Mouse (Mus musculus) heart, postnatal 36 days (tissue): ENCODE measurements around the gene Ankfy1. TPM values are rescaled to one million over a fixed set of nuclear protein-coding genes. Genes with fewer than 3 reads are reported as not detected.

Source experiments
- DNase-seq, 2 experiments: peaks; one replicate each; pipeline ENCODE4 v3.0.0; 2021 to 2022
- intact Hi-C: fragments of 180-260 bp; cut with DNase I; formaldehyde crosslinking; loops from one replicate; pipeline ENCODE4 v1.15.1; 2025
- total RNA-seq, 2 experiments: library from RNA; stranded (reverse); gene quantifications; 2 replicates each; pipeline ENCODE4 v1.2.3; 2021

Ankfy1 gene
- total RNA-seq, 2 experiments from 2014 or later, result 16.8 to 19.1 TPM

DNA sequence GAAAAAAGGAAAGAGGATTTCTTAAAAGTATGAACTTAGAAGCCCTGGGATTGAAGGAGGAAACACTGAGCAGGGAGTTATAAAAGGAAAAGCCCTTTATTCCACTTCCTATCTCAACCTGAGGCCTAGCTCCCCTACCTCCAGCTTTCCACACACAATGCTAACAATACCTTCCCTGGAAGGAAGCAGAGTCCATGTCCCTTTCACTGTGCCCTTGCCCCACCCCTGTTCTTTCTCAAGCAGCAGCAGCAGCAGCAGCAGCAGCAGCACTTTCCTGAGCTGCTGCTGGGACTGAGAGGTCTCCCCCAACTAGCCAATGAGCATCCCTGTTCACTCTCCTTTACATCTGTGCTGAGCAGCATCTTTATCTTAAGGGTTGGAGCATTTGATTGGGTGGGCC, 89.2 kb downstream of the Ankfy1 start:
- no peak for DNase-seq
- intact Hi-C loops, result no loop called here

DNA sequence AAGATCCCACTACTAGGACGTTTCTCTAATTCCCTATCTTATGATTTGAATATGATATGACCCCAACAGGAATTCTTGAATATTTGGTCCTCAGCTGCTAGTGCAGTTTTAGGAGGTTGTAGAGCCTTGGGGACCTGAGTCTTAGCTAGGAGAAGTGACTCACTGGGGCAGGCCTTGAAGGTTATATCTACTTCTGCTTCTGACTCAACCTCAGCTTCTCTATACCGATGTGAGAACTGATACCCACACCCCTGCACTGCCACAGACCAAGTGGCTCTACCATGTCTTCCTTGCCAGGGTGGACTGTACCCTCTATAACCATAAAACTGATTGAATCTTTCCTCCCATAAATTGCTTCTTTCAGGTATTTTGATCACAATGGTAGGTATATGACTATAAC, 92.3 kb downstream of the Ankfy1 start:
- intact Hi-C loops, result no loop called here
- no peak for DNase-seq

DNA sequence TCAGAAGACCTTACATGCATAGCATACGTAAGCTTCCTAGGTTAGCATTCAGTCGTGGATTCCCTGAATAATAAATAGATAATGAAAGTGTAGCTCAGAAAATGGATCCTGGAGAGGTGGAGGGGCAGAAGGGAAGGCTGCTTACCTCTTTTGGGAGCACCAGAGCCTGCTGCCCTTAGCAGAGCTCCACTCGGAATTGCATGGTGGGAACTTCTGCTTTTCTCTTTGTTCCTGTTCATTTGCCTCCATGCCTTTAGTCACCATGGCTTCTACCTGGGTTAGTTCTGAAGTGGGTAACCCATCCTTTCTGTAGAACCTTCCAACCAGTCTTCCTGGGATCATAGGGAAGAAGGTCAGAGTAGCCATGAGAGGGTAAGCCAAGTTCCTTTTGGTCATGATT, 92.7 kb downstream of the Ankfy1 start:
- intact Hi-C loops, result no loop called here
- DNase-seq, result no peak

DNA sequence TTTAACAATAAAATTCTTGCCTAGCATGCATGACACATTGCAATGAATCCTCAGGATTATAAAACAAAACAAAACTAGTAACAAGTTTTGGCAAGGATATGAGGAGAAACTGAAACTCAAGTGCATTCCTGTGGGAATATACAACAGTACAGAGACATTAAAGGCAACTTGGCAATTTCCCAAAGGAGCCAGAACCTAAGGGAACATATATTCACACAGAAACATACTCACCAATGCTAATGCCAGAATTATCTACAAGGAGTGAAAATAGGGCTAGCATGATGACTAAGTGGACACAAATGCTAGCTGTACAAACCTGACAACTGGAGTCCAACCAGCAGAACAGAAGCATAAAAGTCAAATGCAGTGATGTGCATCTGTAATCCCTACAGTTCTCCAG, 102.2 kb downstream of the Ankfy1 start:
- DNase-seq, result no peak
- intact Hi-C loops, result loop anchor here (10.0 kb wide), 1 partner anchor 587 kb away; the partner anchor contains the start of genes 4933427D14Rik, Gm43951 and Txndc17

DNA sequence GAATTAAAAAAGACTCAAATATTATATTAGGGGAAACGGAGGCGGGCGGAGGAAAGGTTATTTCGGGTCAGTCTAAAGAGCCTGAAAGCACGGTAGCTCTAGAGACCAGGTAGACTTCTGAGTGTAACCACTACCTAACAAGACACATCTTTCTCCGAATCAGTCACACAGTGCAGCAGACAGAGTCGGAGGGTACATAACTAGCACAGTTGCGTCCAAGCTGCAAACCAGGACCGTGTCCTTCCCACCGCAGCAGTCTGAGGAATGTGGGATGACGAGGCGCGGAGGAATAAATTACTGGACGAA, 105.3 kb downstream of the Ankfy1 start:
- intact Hi-C loops, result loop anchor here (5.0 to 10.0 kb wide), 2 partner anchors 188 to 590 kb away; partner anchors contain the start of genes 4933427D14Rik, Gm43951, Txndc17 and Ube2g1

DNA sequence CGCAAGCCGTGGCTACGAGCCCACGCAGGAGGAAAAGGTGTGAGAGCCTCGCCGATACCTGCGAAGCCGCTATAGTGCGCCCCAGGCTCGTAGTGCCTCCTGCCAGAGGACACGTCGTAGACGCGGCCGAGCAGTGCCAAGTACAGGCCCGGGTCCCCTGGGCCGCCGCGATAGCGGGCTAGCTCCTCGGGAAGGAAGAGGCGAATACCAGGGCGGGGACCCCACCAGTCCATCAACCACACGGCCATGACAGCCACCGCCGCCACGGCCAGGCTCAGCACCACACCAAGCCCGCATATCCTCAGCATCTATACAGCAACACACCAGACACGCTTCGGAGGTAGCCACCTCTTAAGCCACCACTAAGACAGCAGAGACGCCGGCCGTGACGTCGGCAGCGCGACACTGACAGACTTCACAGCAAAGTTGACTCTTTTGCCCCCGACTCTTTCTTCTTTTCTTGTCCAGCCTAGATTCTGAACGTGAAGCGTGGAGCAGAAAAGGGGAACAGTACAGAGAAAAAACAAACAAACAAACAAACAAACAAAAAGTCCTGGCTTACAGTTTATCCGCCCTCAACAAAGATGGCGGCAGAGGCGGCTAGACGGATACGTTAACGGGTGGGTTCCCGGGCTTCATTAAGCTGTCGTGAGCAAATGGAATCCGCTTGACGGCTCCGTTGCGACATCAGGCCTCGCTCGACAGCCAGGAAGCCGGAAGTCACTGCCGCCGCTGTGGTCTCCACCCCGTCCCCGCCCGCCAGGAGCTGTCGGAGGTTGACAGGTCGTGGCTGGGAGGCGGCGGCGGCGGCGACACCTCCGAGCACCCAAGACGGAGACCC, 105.9 kb downstream of the Ankfy1 start, which contains the start of the genes Cyb5d2 and Zzef1:
Cyb5d2 (minus strand) TSS at position 688 of the 841 bp plus-strand sequence.
Zzef1 (plus strand) TSS at position 772 of the 841 bp plus-strand sequence.
- DNase-seq, result peak; percentile 90 to 91
- intact Hi-C loops, result loop anchor here (5.0 to 10.0 kb wide), 2 partner anchors 188 to 591 kb away; partner anchors contain the start of genes 4933427D14Rik, Gm43951, Txndc17 and Ube2g1

More for the DNA sequence above, 105.3 kb downstream of the Ankfy1 start:
- DNase-seq, result no peak

DNA sequence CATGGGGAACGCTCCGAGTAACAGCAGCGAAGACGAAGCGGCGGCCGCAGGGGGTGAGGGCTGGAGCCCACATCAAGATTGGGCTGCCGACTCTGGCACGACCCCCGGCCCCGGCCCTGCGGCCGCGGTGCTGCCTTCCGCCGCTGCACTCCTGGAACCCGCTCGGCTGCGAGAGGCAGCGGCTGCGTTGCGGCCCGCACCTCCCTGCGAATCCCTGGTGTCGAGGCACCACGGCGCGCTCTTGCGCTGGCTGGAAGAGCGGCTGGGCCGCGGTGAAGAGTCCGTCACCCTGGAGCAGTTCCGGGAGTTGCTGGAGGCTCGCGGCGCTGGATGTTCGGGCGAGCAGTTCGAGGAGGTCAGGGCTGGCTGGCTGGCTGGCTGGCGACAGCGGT, 106.5 kb downstream of the Ankfy1 start:
- intact Hi-C loops, result loop anchor here (5.0 to 10.0 kb wide), 2 partner anchors 189 to 591 kb away; partner anchors contain the start of genes 4933427D14Rik, Gm43951, Txndc17 and Ube2g1
- DNase-seq, result no peak

DNA sequence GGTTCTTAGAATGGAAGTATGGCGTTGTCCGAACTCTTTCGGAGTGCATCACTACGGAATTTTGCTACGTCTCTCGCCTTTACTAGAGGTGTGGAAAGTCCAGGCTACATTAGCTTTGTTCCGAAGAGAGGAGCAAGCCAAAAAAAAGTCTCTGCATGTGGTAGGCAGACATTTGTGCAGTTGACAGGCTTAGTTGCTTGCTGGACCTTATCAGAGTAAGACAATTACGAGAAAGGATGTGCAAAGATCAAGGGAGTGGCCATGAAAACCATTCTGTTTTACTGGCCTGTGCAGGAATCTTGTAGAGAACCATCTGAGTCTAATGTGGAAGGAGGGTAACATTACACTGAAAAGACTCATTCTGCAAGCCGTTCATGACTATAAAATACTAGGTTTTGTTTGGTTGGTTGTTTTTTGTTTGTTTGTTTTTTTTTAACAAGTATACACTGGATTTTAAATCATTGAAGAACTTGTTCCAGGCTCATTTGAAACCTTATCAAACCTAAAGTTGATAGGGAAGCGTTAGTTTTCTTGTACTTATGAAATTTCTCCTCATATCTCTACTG, 107.0 kb downstream of the Ankfy1 start:
- no peak for DNase-seq
- intact Hi-C loops, result loop anchor here (5.0 to 10.0 kb wide), 2 partner anchors 190 to 592 kb away; partner anchors contain the start of genes 4933427D14Rik, Gm43951, Txndc17 and Ube2g1

DNA sequence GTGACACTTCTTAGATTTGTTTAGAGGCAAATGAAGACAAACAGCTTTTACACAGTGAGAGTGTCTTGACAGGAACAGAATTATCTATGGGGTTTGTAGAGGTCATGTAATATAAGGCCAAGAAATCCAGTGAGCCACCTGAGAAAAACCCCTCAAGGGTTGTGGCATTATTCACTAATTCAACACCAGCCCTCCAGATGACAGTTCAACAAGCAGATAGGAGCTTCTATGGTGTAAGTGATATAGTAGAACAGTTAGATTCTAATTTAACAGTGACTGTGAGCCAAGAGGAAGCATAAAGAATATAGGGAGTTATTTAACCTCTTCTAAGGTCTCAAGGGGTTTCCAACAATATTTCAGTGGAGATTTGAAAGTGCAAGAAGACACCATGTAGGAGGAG, 108.3 kb downstream of the Ankfy1 start:
- intact Hi-C loops, result loop anchor here (5.0 to 10.0 kb wide), 2 partner anchors 191 to 593 kb away; partner anchors contain the start of genes 4933427D14Rik, Gm43951, Txndc17 and Ube2g1
- no peak for DNase-seq

DNA sequence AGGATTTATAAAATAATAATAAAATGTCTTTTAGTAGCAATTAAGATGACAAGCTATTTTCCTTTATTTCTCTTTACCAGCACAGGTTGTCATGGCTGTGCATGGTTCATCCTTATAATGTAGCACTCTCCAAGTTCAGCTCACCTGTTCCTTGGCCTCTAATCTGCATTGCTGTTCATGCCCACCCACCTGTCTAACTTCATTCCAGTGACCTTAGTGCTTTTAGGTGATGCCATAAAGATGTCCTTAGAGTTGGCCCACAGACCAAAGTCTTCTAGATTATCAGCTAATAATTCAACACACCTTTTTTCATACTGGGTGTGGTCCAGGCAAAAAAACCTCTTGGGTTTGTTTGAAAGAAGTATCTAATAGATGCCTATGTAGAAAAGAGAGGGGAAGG, 111.4 kb downstream of the Ankfy1 start:
- no peak for DNase-seq
- intact Hi-C loops, result no loop called here

DNA sequence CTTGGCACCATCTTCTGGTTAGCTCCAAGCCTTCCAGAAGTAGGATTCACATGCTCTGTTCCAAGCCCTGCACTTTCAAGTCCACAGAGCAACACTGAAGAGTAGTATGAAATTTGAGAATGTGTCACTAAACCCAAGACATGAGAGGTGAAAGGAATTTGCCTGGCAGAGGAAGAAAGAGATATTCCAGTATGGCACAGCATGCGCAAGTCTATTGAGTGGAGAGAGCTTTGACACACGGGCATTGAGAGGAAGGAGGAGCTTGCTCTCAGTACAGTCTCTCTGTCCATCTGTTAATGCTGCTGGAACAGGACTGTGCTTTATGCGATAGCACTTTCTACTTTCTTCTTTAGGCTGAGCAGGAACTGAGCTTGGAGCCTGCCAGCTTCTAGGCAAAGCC, 113.2 kb downstream of the Ankfy1 start:
- intact Hi-C loops, result no loop called here
- no peak for DNase-seq

DNA sequence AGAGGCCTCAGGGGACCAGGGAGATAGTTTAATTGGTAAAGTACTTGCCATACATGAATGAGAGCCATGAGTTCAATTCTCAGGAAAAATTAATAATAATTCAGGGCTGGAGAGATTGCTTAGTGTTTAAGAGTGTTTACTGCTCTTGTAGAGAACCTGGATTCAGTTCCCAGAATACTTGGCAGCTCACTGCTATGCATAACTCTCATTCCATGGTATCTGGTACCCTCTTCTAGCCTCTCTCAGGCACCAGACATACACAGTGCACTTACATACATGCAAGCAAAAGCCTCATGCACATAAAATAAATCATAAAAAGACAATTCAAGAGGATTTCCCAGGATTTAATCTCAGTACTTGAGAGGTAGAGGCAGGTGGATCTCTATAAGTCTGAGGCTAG, 114.8 kb downstream of the Ankfy1 start:
- intact Hi-C loops, result no loop called here
- DNase-seq, result no peak

DNA sequence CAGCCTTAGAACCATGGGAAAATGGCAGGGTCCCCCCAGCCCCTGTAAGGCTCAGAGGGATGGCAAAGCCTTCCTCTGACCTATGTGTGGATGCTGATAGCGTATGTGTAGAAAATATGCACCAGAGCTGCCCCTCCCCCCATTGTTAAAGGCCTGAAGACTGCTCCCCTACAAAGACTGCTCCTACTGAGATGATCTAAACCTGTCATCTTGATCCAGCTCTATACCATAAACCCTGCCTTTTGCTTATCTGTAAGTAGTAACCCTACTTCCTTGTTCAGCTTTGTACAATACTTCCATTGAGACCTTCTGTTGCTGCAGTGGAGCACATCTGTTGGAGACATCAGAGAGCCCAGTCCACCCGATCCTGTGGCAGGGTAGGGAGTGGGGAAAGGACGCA, 115.4 kb downstream of the Ankfy1 start:
- DNase-seq, result no peak
- intact Hi-C loops, result no loop called here

DNA sequence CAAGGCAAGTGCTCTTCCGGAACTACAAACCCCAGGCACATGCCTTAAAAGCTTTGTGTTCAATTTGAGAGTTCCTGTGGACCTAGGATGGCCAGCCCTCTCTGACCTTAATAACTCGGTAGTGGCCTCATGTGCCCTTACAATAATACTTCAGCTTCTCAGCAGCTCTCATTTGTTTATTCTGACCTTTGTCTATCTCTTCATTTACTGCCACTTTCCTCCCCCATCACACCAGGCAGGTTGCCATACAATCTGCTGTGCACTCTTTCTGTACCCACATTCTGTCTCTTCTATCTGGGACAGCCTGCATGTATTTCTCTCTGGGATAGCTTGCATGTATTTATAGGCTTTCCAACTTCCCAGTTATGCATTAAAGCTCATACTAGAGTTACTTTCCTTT, 116.8 kb downstream of the Ankfy1 start:
- intact Hi-C loops, result no loop called here
- DNase-seq, result no peak

DNA sequence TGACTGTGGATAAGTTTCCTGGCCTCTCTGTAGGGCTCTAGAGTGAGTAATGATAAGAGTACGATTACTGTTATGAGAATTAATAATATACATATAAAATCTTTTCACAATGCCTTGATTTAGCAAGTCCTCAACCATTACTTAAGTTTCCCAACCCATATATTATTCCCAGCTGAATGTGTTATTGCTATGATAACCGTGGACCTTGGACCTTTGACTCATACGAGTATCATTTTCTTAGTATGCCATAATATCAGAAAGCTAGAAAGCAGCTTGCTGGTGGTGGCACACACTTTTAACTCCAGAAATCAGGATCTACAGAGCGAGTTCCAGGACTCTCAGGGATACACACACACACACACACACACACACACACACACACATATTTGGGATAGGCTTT, 118.2 kb downstream of the Ankfy1 start:
- intact Hi-C loops, result no loop called here
- DNase-seq, result no peak

DNA sequence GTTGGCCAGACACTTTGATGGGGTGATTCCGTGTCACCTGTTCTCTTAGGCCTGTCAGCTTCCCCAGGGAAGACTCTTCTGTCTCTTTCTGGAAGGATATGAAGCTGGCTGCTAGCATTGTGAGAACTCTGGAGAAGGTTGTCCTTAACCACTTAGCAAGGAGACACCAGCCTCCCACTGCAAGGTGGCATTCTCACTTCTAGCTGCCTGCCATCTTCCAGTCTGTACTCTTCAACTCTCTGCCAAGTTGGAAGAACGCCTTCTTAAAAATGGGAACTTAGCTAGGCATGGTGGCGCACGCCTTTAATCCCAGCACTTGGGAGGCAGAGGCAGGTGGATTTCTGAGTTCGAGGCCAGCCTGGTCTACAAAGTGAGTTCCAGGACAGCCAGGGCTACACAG, 123.9 kb downstream of the Ankfy1 start:
- no peak for DNase-seq
- intact Hi-C loops, result no loop called here

DNA sequence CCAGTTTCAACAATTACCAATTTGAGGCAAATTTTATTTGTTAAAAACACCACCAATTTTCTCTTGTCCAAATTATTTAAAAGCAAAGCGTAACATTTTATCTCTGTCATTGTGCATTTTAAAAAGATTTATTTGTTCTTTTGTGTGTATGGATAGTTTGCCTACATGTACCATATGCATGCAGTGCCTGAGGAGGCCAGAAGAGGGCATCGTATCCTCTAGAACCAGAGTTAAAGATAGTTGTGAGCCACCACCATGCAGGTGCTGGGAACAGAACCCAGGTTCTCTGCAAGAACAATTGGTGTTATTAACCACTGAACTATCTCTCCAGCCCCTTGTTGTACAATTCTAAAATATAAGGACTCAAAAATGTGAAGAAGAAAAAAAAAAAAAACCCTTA, 124.4 kb downstream of the Ankfy1 start:
- no peak for DNase-seq
- intact Hi-C loops, result no loop called here

DNA sequence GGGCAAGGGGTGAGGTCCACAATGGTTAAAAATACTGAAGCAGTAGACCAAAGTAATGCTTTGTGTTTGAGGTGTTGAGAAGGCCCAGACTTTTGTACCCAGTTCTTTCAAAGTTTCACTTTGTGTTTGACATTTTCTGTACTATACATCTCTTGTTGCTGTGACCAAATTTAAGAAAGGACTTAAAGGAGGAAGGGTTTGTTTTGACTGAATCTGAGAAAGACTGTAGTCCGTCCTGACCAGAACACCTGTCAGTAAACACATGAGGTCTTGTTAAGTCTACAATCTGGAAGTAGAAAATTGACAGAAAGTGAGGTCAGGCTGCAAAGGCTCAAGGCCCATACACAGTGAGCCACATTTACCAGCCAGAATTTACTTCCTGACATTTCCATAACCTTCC, 127.1 kb downstream of the Ankfy1 start:
- intact Hi-C loops, result no loop called here
- no peak for DNase-seq

DNA sequence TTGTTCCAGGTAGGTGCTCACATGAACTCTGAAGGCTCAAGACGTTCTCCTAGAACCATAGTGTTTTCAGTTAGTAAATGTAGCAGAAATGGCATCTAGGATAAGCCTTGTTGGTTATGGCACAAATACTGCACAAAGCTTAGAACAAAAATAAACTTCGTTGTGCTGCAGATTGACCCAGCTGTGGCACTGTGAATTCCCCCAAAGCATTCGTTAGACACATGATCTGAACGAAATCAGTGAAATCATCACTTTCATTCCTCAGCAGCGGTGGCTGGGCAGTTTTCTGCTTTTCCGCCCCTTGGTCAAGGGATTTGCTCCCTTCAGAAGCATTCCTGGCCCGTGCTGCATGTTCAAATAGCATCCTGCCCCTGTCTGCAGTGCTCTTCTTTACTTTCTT, 128.3 kb downstream of the Ankfy1 start:
- intact Hi-C loops, result no loop called here
- no peak for DNase-seq

DNA sequence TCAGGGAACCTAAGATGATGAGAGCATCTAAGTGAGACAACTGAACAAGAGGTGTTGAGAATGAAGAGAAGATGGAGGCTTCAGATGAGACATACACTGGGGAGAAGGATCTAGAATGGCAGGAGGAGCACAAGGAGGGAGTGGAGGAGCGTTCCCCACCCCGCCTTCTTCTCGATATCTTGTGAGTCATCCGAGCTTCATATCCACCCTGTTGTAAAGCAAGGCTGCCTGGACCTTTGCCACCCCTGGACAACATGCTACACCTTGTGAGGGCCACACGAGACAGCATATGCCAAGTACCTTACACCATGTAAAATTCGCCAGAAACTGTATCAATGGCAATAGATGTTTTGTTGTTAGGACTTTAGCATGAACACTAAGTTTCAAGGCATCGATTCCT, 131.2 kb downstream of the Ankfy1 start:
- intact Hi-C loops, result no loop called here
- DNase-seq, result no peak
